Mouse (Mus musculus) lung, postnatal 10 days (tissue): ENCODE results near the gene Usp36.
A peak's percentile ranks its signal among the peaks of the same experiment; 100 is the strongest.

ENCODE experiments used
- DNase-seq: peaks from one replicate; pipeline ENCODE4 v3.0.0; 2021

Usp36 gene

GRCm38 (mm10) chr11:118219066-118219465, 71.0 kb downstream of the Usp36 start:
- DNase-seq: no peak

GRCm38 (mm10) chr11:118216468-118216867, 73.6 kb downstream of the Usp36 start:
- no peak for DNase-seq

- DNase-seq: no peak
Observed at GRCm38 (mm10) chr11:118215928-118216458, 74.1 kb downstream of the Usp36 start.

- no peak for DNase-seq
Observed at GRCm38 (mm10) chr11:118212636-118213112, 77.4 kb downstream of the Usp36 start.

- no peak for DNase-seq
Observed at GRCm38 (mm10) chr11:118211749-118212635, 78.1 kb downstream of the Usp36 start.

- peak; percentile 48 for DNase-seq
Observed at GRCm38 (mm10) chr11:118210962-118211361, 79.1 kb downstream of the Usp36 start.

GRCm38 (mm10) chr11:118210116-118210515, 79.9 kb downstream of the Usp36 start:
- DNase-seq: no peak
